Mouse (Mus musculus) G1E (cell line): ENCODE results near the gene Clec16a. TPM values are rescaled to one million over a fixed set of nuclear protein-coding genes. Genes with fewer than 3 reads are reported as not detected.

ENCODE experiments used
- ATAC-seq: 2 replicates; pipeline ENCODE4 v1.8.0; 2016; ENCODE audit warnings: mild to moderate bottlenecking; ENCODE audit not compliant: insufficient number of reproducible peaks, poor library complexity, low FRiP score, severe bottlenecking; ENCODE audit errors: extremely low read depth
- DNase-seq: peaks from one replicate; pipeline ENCODE4 v3.0.0; 2012; ENCODE audit warnings: low spot score
- H3K27me3 ChIP-seq: 2 replicates; pipeline ENCODE4 v1.6.1; 2012; ENCODE audit warnings: mild to moderate bottlenecking, low read length, inconsistent platforms; ENCODE audit not compliant: insufficient read depth
- H3K36me3 ChIP-seq: replicated peaks from 2 replicates; pipeline ENCODE3; 2012; ENCODE audit warnings: mild to moderate bottlenecking, inconsistent platforms
- H3K4me1 ChIP-seq: 2 replicates; pipeline ENCODE4 v1.6.1; 2012; ENCODE audit warnings: low read depth, low read length, inconsistent platforms, mixed read lengths; ENCODE audit not compliant: insufficient read depth
- H3K4me3 ChIP-seq: 2 replicates; pipeline ENCODE4 v1.5.1; 2012; ENCODE audit warnings: low read depth, mild to moderate bottlenecking, inconsistent platforms, low read length, moderate library complexity, mixed read lengths
- H3K9me3 ChIP-seq: replicated peaks from 2 replicates; pipeline ENCODE4 v1.6.1; 2012; ENCODE audit warnings: inconsistent platforms
- CTCF ChIP-seq: IDR thresholded peaks from 2 replicates; pipeline ENCODE4 v1.5.1; 2012; ENCODE audit warnings: low read depth, low read length, inconsistent platforms, mixed read lengths
- GATA1 ChIP-seq: IDR thresholded peaks from 2 replicates; pipeline ENCODE4 v1.6.1; 2012; ENCODE audit warnings: borderline replicate concordance, low read length, inconsistent platforms, mixed read lengths
- GATA2 ChIP-seq: IDR thresholded peaks from 2 replicates; pipeline ENCODE4 v1.6.1; 2012; ENCODE audit warnings: low read depth, low read length, inconsistent platforms, borderline replicate concordance
- POLR2AphosphoS5 ChIP-seq: IDR thresholded peaks from 2 replicates; pipeline ENCODE4 v1.6.1; 2012; ENCODE audit warnings: low read depth, low read length, inconsistent platforms; ENCODE audit not compliant: insufficient replicate concordance
- TAL1 ChIP-seq: conservative IDR thresholded peaks from 2 replicates; pipeline ENCODE4 v1.6.1; 2012; ENCODE audit warnings: low read depth, low read length, inconsistent platforms, mixed read lengths
- polyA plus RNA-seq: library from polyadenylated mRNA; stranded (reverse); fragments of >175 nt; gene quantifications from 2 replicates; pipeline ENCODE4 v1.2.3, GENCODE M21; 2012
- total RNA-seq, 2 experiments: library from RNA; stranded (forward) in 1 of 2; stranded (reverse) in 1 of 2; fragments of 200-1000 nt in 1 of 2; fragments of >200 nt in 1 of 2; fragmentation: Nextera tagmentation in 1 of 2; gene quantifications; 2 replicates each; pipeline ENCODE4 v1.2.3; 2014 to 2017

The Clec16a gene
- total and polyA plus RNA-seq, 3 experiments, result 12.6 to 47.9 (median 18.1) TPM

DNA sequence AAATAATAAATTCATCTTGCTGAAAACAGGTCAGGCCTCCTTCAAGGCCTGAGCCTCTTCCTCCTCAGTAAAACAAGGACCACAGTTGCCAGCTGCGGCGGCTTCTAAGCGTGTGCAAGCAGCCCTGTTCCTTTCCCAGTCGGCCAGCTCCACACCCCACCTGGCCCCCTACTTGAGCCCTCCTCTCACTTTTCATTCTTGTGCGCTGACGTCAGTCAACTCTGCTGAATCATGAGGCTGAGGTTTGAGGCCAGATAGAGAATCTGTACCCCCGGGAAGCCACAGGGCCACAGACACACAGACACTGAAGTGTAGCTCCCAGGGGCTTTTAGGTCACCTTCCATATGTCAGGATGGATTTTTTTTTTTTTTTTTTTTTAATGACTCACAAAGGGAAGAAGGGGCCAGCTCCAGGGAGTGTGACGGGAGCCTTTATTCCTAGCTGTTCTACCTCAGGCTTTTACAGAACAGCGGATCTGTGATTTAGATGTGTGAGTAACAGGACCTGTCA, 236.8 kb downstream of the Clec16a start:
- no peak for TF ChIP-seq GATA1
- no peak for TF ChIP-seq GATA2
- no peak for TF ChIP-seq TAL1
- TF ChIP-seq CTCF, result no peak
- TF ChIP-seq POLR2AphosphoS5, result no peak
- H3K9me3 ChIP-seq, result peaks cover 7% of the 10 kb centered on the region
- peaks cover 90% of the 10 kb centered on the region for H3K4me1 ChIP-seq
- peak overlapping the region; percentile 84; the same call in 1 of the 2 replicates for H3K4me3 ChIP-seq
- H3K27me3 ChIP-seq, result no peaks in the 10 kb centered on the region
- no peak for DNase-seq
- peaks cover 42% of the 10 kb centered on the region for H3K36me3 ChIP-seq
- no peak for ATAC-seq

- TF ChIP-seq TAL1, result no peak
These were observed 237.4 kb downstream of the Clec16a start for GRCm38 (mm10) chr16:10782377-10783151.

DNA sequence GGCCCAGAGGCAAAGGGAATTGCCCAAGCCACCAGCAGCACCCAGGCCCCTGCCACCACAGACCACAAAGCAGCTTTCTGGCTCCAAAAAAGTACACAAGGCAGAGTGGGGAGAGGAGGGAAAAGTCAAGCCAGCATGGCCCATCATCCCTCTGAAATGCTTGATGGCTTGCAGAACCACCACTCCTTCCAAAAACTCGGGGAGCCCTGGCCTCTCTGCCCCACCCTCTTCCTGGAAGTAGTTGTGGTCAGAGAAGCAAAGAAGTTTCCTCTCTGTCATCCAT, 238.0 kb downstream of the Clec16a start:
- peaks cover 89% of the 10 kb centered on the region for H3K4me1 ChIP-seq
- no peak for DNase-seq
- H3K4me3 ChIP-seq, result peak overlapping the region; percentile 84
- peaks cover 42% of the 10 kb centered on the region for H3K36me3 ChIP-seq
- peaks cover 7% of the 10 kb centered on the region for H3K9me3 ChIP-seq
- peaks cover 1% of the 10 kb centered on the region; the same call in 1 of the 2 replicates for H3K27me3 ChIP-seq
- TF ChIP-seq POLR2AphosphoS5 (no peak), CTCF (no peak), GATA1 (no peak), GATA2 (no peak), TAL1 (no peak)
- no peak for ATAC-seq

More at GRCm38 (mm10) chr16:10782377-10783151, 237.4 kb downstream of the Clec16a start:
- H3K9me3 ChIP-seq, result peaks cover 7% of the 10 kb centered on the region
- peak overlapping the region; percentile 84 for H3K4me3 ChIP-seq
- no peak for DNase-seq
- peaks cover 42% of the 10 kb centered on the region for H3K36me3 ChIP-seq
- H3K27me3 ChIP-seq, result no peaks in the 10 kb centered on the region
- ATAC-seq, result no peak
- H3K4me1 ChIP-seq, result peaks cover 90% of the 10 kb centered on the region

- Histone ChIP-seq H3K4me1 (peaks cover 89% of the 10 kb centered on the region), H3K27me3 (peaks cover 5% of the 10 kb centered on the region; the same call in 1 of the 2 replicates), H3K9me3 (peaks cover 7% of the 10 kb centered on the region), H3K4me3 (peak overlapping the region; percentile 84), H3K36me3 (peaks cover 42% of the 10 kb centered on the region)
- no peak for TF ChIP-seq CTCF
- no peak for TF ChIP-seq GATA2
- no peak for TF ChIP-seq GATA1
- TF ChIP-seq TAL1, result no peak
- DNase-seq (no peak), ATAC-seq (no peak)
These were observed 238.3 kb downstream of the Clec16a start for GRCm38 (mm10) chr16:10783451-10783850.

DNA sequence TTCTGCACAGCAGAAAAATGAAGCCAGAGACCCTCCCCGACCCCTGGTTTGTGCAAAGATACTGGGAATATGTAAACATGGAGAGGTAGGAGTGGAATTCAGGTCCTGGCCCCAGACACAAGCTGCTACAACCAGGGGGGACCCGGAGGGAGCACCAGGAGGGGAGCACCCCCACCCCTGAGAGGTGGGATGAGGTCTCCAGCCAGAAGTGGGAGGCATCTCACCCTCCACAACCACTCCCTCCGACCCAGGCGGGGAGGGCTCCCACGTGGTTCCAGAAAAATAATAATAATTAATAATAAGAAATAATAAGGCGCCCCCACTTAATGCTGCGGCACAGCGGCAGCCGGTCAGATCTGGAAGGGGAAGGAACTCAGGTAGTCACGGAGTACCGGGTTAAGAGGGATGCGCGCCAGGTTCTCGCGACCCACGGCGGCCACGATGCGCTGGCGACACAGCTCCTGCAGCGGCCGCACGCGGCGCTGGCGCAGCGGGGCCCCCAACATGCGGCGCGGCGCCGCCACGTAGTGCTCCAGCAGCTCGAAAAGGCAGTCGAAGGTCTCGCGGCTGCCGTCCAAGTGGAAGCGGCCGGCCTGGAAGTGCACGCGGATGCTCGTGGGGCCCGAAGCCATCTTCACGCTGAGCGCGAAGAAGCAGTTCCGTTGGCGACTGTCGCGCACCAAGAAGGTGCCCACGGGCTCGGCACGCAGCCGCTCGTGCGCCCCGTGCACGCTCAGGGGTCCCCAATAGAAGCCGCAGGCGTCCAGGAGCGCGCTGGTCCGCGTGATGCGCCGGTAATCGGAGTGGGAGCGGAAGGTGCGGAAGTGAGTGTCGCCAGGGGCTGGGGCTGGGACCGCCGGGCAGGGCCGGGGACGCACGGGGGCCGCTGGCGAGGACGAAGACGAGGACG, 239.0 kb downstream of the Clec16a start:
- Histone ChIP-seq H3K4me3 (peak overlapping the region; percentile 84), H3K9me3 (peaks cover 7% of the 10 kb centered on the region), H3K27me3 (peaks cover 7% of the 10 kb centered on the region; the same call in 1 of the 2 replicates), H3K36me3 (peaks cover 42% of the 10 kb centered on the region), H3K4me1 (peaks cover 88% of the 10 kb centered on the region)
- DNase-seq, result no peak
- no peak for TF ChIP-seq CTCF
- TF ChIP-seq GATA2, result no peak
- TF ChIP-seq POLR2AphosphoS5, result no peak
- TF ChIP-seq TAL1, result no peak
- no peak for TF ChIP-seq GATA1
- no peak for ATAC-seq

DNA sequence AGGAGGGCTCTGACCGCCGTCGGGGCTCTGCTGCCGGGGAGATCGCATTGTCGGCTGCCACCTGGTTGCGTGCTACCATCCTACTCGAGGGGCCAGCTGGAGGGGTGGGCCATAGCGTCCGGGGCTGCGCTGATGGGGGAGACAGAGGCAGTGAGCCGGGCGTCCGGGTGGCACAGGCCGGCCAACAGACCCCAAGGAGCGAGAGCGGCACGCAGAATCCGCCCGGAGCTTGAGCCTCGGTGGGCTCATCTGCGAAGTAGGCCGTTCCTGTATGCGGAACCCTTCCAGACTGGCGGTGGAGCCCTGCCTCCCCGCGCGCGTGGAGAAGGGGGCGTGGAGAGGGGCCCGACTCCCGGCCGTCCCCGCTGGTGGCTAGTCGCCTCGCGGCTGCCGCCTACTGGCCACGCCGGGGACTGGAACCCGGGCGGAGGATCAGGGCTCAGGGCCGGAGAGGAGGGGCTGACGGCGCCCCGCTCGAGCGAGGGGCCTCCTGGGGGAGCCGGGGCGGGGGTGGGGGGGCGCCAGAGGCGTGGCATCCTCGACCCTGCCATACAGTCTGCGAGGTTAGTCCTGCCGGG, 239.7 kb downstream of the Clec16a start:
- ATAC-seq (no peak; the same call in 1 of the 2 replicates), DNase-seq (peak; percentile 95)
- TF ChIP-seq GATA2 (no peak), CTCF (peak; percentile 44; the same call in 1 of the 2 replicates), TAL1 (no peak), POLR2AphosphoS5 (no peak)
- peak overlapping the region; percentile 84 for H3K4me3 ChIP-seq
- peaks cover 10% of the 10 kb centered on the region for H3K27me3 ChIP-seq
- H3K36me3 ChIP-seq, result peaks cover 42% of the 10 kb centered on the region
- peaks cover 7% of the 10 kb centered on the region for H3K9me3 ChIP-seq
- H3K4me1 ChIP-seq, result peaks cover 83% of the 10 kb centered on the region
